Mouse (Mus musculus): ENCODE results near the gene Smad3.

DNA sequence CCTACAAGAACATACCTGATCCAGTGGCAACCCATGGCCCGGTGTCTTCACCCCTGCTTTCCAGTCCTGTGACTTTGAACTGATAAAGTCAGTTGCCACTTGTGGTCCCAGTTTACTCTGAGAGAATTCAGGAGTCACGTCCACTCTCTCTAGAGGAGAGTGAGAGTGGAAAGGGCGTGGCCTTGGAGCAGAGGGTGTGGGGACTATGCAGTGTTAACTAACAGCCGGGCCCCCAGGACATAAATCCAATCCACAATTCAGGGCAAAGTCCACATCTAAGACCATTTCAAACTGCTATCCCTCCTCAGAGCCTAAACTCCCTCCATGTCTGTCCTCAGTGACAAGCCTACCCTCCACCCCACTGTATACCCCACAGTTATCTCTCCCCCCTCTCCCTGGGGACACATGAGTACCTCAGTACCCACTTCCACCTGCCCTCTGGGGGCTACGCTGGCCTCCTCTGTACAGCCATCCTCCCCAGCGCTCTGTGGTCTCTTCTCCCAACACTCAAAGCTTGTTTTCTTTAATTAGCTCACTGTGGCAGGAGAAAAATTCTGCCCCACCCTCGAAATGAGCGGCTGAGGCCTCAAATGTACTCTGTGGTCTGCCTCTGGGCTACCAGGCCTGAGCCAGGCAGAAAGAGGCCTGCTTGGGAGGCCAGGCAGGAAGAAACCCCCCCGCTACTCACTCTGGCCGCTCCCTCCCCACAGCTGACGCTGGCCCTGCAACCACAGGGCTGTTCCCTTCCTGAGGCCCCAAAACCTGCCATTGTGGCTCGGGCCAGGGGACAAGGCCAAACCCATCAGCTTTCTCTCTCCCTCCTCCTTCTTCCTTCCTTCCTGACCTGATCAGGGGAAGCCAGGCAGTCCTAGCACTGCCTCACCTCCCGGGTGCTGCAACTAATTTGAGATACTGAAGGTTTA lies 31.4 kb downstream of the Smad3 start:
- TF ChIP-seq EP300 (IDR thresholded peaks at IDR 0.05) (no peak), CTCF (IDR thresholded peaks at IDR 0.05) (no peak)
